Mouse (Mus musculus): Measurements from ENCODE around the gene Serpinb2.

GRCm38 (mm10) chr1:107537435-107537834 is 26.2 kb downstream of the Serpinb2 start:
- TF ChIP-seq GATA1 (IDR thresholded peaks at IDR 0.05; ENCODE audit: low read length) (no peak), TAL1 (IDR thresholded peaks at IDR 0.05; ENCODE audit: low read length) (no peak)

Measured in erythroblast, embryonic 14.5 days (primary cell).